Mouse (Mus musculus) myocyte (in vitro differentiated cells): ENCODE data around the gene Ppa1. TPM values are rescaled to one million over a fixed set of nuclear protein-coding genes. Genes with fewer than 3 reads are reported as not detected.

Source experiments
- H3K27me3 ChIP-seq: one replicate; pipeline ENCODE4 v1.6.1; 2011; ENCODE audit not compliant: control insufficient read depth, insufficient read depth, insufficient read length
- H3K36me3 ChIP-seq: one replicate; pipeline ENCODE4 v1.6.1; 2011; ENCODE audit not compliant: control insufficient read depth, insufficient read depth
- H3K4me2 ChIP-seq: one replicate; pipeline ENCODE4 v1.6.1; 2011; ENCODE audit warnings: low read depth, control low read depth
- H3K4me3 ChIP-seq: one replicate; pipeline ENCODE4 v1.5.1; 2011; ENCODE audit warnings: mild to moderate bottlenecking, control low read depth, moderate library complexity
- H3K79me2 ChIP-seq: one replicate; pipeline ENCODE4 v1.6.1; 2011; ENCODE audit not compliant: control insufficient read depth, insufficient read depth
- H3ac ChIP-seq: one replicate; pipeline ENCODE4 v1.6.1; 2011; ENCODE audit not compliant: control insufficient read depth, insufficient read length
- CEBPB ChIP-seq: IDR thresholded peaks from 2 replicates; pipeline ENCODE4 v1.6.1; 2011; ENCODE audit warnings: mild to moderate bottlenecking, moderate library complexity; ENCODE audit not compliant: poor library complexity, insufficient read depth, severe bottlenecking
- E2F4 ChIP-seq: IDR thresholded peaks from one replicate; pipeline ENCODE4 v1.6.1; 2011; ENCODE audit warnings: mild to moderate bottlenecking, control low read depth, moderate library complexity; ENCODE audit not compliant: insufficient read depth
- MAX ChIP-seq: IDR thresholded peaks from one replicate; pipeline ENCODE4 v1.6.1; 2011; ENCODE audit warnings: low read depth, mild to moderate bottlenecking, control low read depth
- MYOD1 ChIP-seq, 3 experiments: IDR thresholded peaks; one replicate each; pipeline ENCODE4 v1.6.1; 2011; ENCODE audit warnings: control low read depth in 2 of 3, low read depth in 2 of 3, mild to moderate bottlenecking in 2 of 3, moderate library complexity in 1 of 3; ENCODE audit not compliant: insufficient read length in 2 of 3, control insufficient read depth in 1 of 3
- MYOG ChIP-seq, 3 experiments: IDR thresholded peaks; one replicate each; pipeline ENCODE4 v1.6.1; 2011; ENCODE audit warnings: control low read depth in 2 of 3, low read depth in 2 of 3, mild to moderate bottlenecking in 2 of 3; ENCODE audit not compliant: insufficient read length in 2 of 3, control insufficient read depth in 1 of 3, insufficient read depth in 1 of 3
- POLR2A ChIP-seq: IDR thresholded peaks from one replicate; pipeline ENCODE4 v1.6.1; 2011; ENCODE audit warnings: low read depth, mild to moderate bottlenecking, control low read depth, moderate library complexity; ENCODE audit not compliant: insufficient read length
- POLR2AphosphoS2 ChIP-seq: IDR thresholded peaks from one replicate; pipeline ENCODE4 v1.6.1; 2011; ENCODE audit warnings: low read depth, control low read depth; ENCODE audit not compliant: insufficient read length
- REST ChIP-seq: IDR thresholded peaks from one replicate; pipeline ENCODE4 v1.6.1; 2011; ENCODE audit warnings: mild to moderate bottlenecking, control low read depth, moderate library complexity; ENCODE audit not compliant: insufficient read depth, insufficient read length
- SRF ChIP-seq: IDR thresholded peaks from one replicate; pipeline ENCODE4 v1.6.1; 2011; ENCODE audit warnings: low read depth; ENCODE audit not compliant: control insufficient read depth, insufficient read length
- TCF12 ChIP-seq: IDR thresholded peaks from one replicate; pipeline ENCODE4 v1.6.1; 2011; ENCODE audit warnings: mild to moderate bottlenecking, control low read depth; ENCODE audit not compliant: poor library complexity, insufficient read depth, severe bottlenecking
- TCF3 ChIP-seq: IDR thresholded peaks from one replicate; pipeline ENCODE4 v1.6.1; 2011; ENCODE audit warnings: low read depth, control low read depth; ENCODE audit not compliant: insufficient read length
- USF1 ChIP-seq: IDR thresholded peaks from one replicate; pipeline ENCODE4 v1.6.1; 2011; ENCODE audit warnings: low read depth, mild to moderate bottlenecking, control low read depth, moderate library complexity
- polyA plus RNA-seq: library from polyadenylated mRNA; unstranded; fragments of >200 nt; fragmentation: generic; extraction: Trizol; gene quantifications from one replicate; pipeline ENCODE4 v1.2.1, GENCODE M21; 2012; ENCODE audit warnings: missing spikeins

Ppa1 gene
- polyA plus RNA-seq, 1 experiment: 93.2 TPM

DNA sequence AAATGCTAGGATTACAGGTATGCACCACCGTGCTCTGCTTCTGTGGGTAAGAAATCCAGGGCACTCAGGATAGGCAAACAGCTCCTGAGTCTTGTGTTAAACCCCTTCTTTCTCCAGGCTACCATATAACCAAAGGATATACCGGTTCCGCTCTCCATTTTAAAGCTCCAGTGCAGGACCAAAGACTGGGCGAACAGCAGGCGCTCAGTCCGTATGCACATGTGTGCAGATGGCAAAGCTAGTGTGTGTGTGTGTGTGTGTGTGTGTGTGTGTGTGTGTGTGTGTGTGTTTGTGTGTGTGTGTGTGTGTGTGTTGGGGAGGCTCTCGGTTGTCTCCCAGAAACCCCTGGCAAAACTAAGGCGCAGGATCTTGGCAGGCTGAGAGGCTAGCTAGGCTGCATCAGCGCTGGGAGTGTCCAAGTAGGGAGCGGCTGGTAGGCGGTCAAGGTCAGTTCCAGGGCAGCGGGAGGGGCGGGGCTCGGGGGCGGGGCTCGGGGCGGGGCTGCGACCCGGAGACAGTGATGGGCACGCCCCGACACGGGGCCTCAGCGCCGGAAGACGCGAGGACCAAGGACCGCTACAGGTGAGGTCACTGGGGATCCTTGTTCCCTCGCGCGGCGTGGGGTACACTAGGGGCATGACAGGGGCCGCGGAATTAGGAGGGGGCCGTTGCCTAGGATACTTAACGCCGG, 66.6 kb downstream of the Ppa1 start, which contains the start of gene Aifm2:
Gene Aifm2 (plus strand): TSS at position 493 of the 691 bp plus-strand sequence.
- H3K4me3 ChIP-seq: peak within 1 kb of the TSS; percentile 40

DNA sequence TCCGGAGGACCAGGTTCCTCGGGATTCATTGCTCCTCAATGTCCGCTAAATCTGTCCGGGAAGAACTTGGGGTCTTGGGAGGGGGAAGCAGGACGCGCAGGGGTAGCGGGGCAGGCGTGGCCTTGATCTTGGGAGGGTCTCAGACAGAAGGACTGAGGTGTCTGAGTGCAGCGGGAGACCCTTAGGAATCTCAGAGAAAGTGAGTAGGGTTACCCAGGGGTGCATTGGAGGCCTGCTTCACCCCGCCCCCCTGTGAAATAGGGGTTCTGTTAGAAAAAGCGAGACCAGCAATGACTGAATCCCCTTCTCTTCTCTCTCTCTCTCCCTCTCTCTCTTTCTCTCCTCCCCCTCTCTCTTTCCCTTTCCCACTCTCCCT, 67.1 kb downstream of the Ppa1 start:
- H3K4me3 ChIP-seq: peak overlapping the region; percentile 40
- H3K27me3 ChIP-seq: no peaks in the 10 kb centered on the region
- peak overlapping the region; percentile 5 for H3ac ChIP-seq
- no peaks in the 10 kb centered on the region for H3K36me3 ChIP-seq
- H3K4me2 ChIP-seq: peak overlapping the region; percentile 53
- TF ChIP-seq POLR2AphosphoS2 (no peak), TCF12 (no peak), CEBPB (no peak), E2F4 (no peak), MAX (no peak), MYOD1 (IDR thresholded peaks at IDR 0.05; ENCODE audit: control insufficient read depth in 1 of 3, insufficient read length in 2 of 3, low read depth in 2 of 3) (no peak), USF1 (no peak), POLR2A (no peak), MYOG (IDR thresholded peaks at IDR 0.05; ENCODE audit: control insufficient read depth in 1 of 3, insufficient read depth in 1 of 3, insufficient read length in 2 of 3, low read depth in 2 of 3) (no peak), REST (no peak)
- no peaks in the 10 kb centered on the region for H3K79me2 ChIP-seq

More for the DNA sequence above, 66.6 kb downstream of the Ppa1 start, which contains the start of gene Aifm2:
- peak; percentile 77 for TF ChIP-seq POLR2A
- no peak for TF ChIP-seq MYOG (IDR thresholded peaks at IDR 0.05; ENCODE audit: control insufficient read depth in 1 of 3, insufficient read depth in 1 of 3, insufficient read length in 2 of 3, low read depth in 2 of 3)
- no peak for TF ChIP-seq SRF
- peak; percentile 68 for TF ChIP-seq POLR2AphosphoS2
- TF ChIP-seq MYOD1 (IDR thresholded peaks at IDR 0.05; ENCODE audit: control insufficient read depth in 1 of 3, insufficient read length in 2 of 3, low read depth in 2 of 3): no peak
- no peak for TF ChIP-seq E2F4
- TF ChIP-seq REST: no peak
- Histone ChIP-seq H3K27me3 (no peaks in the 10 kb centered on the region), H3K79me2 (no peaks in the 10 kb centered on the region), H3K4me2 (peak within 1 kb of the TSS; percentile 53), H3K36me3 (no peaks in the 10 kb centered on the region), H3ac (peak within 1 kb of the TSS; percentile 5)

DNA sequence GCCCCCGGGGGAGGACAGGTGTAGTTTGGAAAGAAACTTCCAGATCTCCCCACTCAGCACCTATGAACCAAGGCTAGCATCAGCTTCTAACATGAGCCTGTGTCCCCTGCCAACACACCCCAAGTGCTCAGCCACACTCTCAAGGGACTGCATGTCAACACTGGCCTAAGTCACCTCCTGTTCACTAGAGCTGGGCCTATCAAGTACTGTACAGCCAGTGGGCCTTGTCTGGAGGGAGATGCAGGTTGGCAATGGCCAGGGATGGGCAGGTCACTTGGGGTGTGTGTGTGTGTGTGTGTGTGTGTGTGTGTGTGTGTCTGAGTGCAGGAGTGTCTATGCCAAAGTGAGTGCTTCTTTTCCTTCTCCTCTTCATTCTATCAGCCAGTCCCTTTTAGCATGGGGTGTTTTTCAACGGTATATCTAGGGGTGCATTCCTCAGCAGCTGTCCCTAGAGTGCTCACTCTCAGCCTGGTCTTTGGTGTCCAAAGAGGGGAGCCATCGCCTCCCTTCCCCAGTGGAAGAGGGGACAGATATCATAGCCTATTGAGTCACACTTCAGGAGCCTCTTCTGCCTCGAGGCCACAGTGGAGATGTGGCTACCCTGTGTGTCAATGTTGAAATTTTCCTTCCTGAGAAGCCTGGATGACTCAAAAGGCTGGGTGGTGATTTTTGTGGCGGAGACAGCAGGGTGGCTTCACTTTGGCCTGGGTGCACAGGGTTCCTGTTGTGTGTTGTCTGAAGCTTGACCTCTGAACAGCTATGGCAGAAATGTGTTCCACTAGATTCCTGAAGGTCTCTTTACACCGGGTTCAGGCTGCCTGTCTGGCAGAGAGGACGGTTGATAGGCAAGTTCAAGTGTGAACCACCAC, 67.9 kb downstream of the Ppa1 start:
- no peak for TF ChIP-seq SRF
- no peak for TF ChIP-seq MYOD1 (IDR thresholded peaks at IDR 0.05; ENCODE audit: control insufficient read depth in 1 of 3, insufficient read length in 2 of 3, low read depth in 2 of 3)
- peak in 1 of 3 experiments; percentile 10 for TF ChIP-seq MYOG (IDR thresholded peaks at IDR 0.05; ENCODE audit: control insufficient read depth in 1 of 3, insufficient read depth in 1 of 3, insufficient read length in 2 of 3, low read depth in 2 of 3)
- H3ac ChIP-seq: no peak overlapping the region
- H3K4me3 ChIP-seq: peak overlapping the region; percentile 40
- no peaks in the 10 kb centered on the region for H3K79me2 ChIP-seq
- no peaks in the 10 kb centered on the region for H3K36me3 ChIP-seq
- H3K4me2 ChIP-seq: peak overlapping the region; percentile 53
- H3K27me3 ChIP-seq: no peaks in the 10 kb centered on the region

GRCm38 (mm10) chr10:61717406-61718296, 69.3 kb downstream of the Ppa1 start:
- Histone ChIP-seq H3K4me2 (no peak overlapping the region), H3ac (no peak overlapping the region), H3K27me3 (no peaks in the 10 kb centered on the region), H3K4me3 (no peak overlapping the region), H3K36me3 (no peaks in the 10 kb centered on the region), H3K79me2 (no peaks in the 10 kb centered on the region)
- no peak for TF ChIP-seq SRF
- no peak for TF ChIP-seq MYOG (IDR thresholded peaks at IDR 0.05; ENCODE audit: control insufficient read depth in 1 of 3, insufficient read depth in 1 of 3, insufficient read length in 2 of 3, low read depth in 2 of 3)

- Histone ChIP-seq H3K36me3 (no peaks in the 10 kb centered on the region), H3K27me3 (no peaks in the 10 kb centered on the region), H3K79me2 (no peaks in the 10 kb centered on the region), H3K4me3 (no peak overlapping the region), H3K4me2 (no peak overlapping the region), H3ac (no peak overlapping the region)
- no peak for TF ChIP-seq REST
- no peak for TF ChIP-seq E2F4
- TF ChIP-seq POLR2AphosphoS2: no peak
- TF ChIP-seq USF1: no peak
- no peak for TF ChIP-seq MYOG (IDR thresholded peaks at IDR 0.05; ENCODE audit: control insufficient read depth in 1 of 3, insufficient read depth in 1 of 3, insufficient read length in 2 of 3, low read depth in 2 of 3)
- no peak for TF ChIP-seq MAX
- no peak for TF ChIP-seq TCF3
- TF ChIP-seq CEBPB: no peak
- TF ChIP-seq SRF: no peak
- no peak for TF ChIP-seq MYOD1 (IDR thresholded peaks at IDR 0.05; ENCODE audit: control insufficient read depth in 1 of 3, insufficient read length in 2 of 3, low read depth in 2 of 3)
- no peak for TF ChIP-seq TCF12
- TF ChIP-seq POLR2A: no peak
Observed at GRCm38 (mm10) chr10:61720331-61720730, 72.0 kb downstream of the Ppa1 start.
